Mouse (Mus musculus): ENCODE measurements around the gene Akap5. TPM values are rescaled to one million over a fixed set of nuclear protein-coding genes. Genes with fewer than 3 reads are reported as not detected.
A peak's percentile ranks its signal among the peaks of the same experiment; 100 is the strongest.

Akap5 gene
- polyA plus RNA-seq, 1 experiment from 2014 or later: 0.25 TPM

GRCm38 (mm10) chr12:76311227-76311626 is 13.5 kb upstream of the Akap5 start:
- Histone ChIP-seq H3K27me3 (no peaks in the 10 kb centered on the region), H3K4me1 (replicated peaks) (peaks cover 21% of the 10 kb centered on the region), H3K4me2 (no peak overlapping the region), H3K9ac (no peak overlapping the region), H3K4me3 (replicated peaks) (no peak overlapping the region), H3K27ac (replicated peaks) (no peak overlapping the region), H3K36me3 (replicated peaks) (peaks cover 86% of the 10 kb centered on the region), H3K9me3 (replicated peaks) (no peaks in the 10 kb centered on the region)
- WGBS (ENCODE audit: insufficient replicate concordance): 78% methylated on average over 9 of the region's 9 CpGs
- ATAC-seq (ENCODE audit: insufficient read depth): peak; percentile 53; the same call in 1 of the 2 replicates

- peaks cover 85% of the 10 kb centered on the region for H3K36me3 ChIP-seq (replicated peaks)
- no peaks in the 10 kb centered on the region for H3K27me3 ChIP-seq
- H3K27ac ChIP-seq (replicated peaks): no peak overlapping the region
- ATAC-seq (ENCODE audit: insufficient read depth): no peak
- 85% methylated on average over 8 of the region's 8 CpGs for WGBS (ENCODE audit: insufficient replicate concordance)
- H3K4me2 ChIP-seq: no peak overlapping the region
- no peaks in the 10 kb centered on the region for H3K9me3 ChIP-seq (replicated peaks)
- H3K4me3 ChIP-seq (replicated peaks): no peak overlapping the region
- peaks cover 21% of the 10 kb centered on the region for H3K4me1 ChIP-seq (replicated peaks)
- no peak overlapping the region for H3K9ac ChIP-seq
Measured at GRCm38 (mm10) chr12:76311951-76312350, 12.7 kb upstream of the Akap5 start.

- peak; percentile 90 for ATAC-seq (ENCODE audit: insufficient read depth)
- Histone ChIP-seq H3K9me3 (replicated peaks) (no peaks in the 10 kb centered on the region), H3K27me3 (no peaks in the 10 kb centered on the region), H3K27ac (replicated peaks) (peak overlapping the region; percentile 82), H3K4me1 (replicated peaks) (peaks cover 28% of the 10 kb centered on the region), H3K4me2 (peak overlapping the region; percentile 58), H3K4me3 (replicated peaks) (no peak overlapping the region; the same call in 1 of the 2 replicates), H3K36me3 (replicated peaks) (peaks cover 63% of the 10 kb centered on the region), H3K9ac (no peak overlapping the region)
- 3% methylated on average over 9 of the region's 9 CpGs for WGBS (ENCODE audit: insufficient replicate concordance)
Measured at GRCm38 (mm10) chr12:76318282-76319212, 6.1 kb upstream of the Akap5 start.

GRCm38 (mm10) chr12:76326437-76327220 is 1.9 kb downstream of the Akap5 start:
- WGBS (ENCODE audit: insufficient replicate concordance): 84% methylated on average over 23 of the region's 23 CpGs
- H3K27ac ChIP-seq (replicated peaks): no peak overlapping the region
- no peak for ATAC-seq (ENCODE audit: insufficient read depth)
- no peak overlapping the region for H3K4me2 ChIP-seq
- H3K4me3 ChIP-seq (replicated peaks): no peak overlapping the region
- H3K9ac ChIP-seq: no peak overlapping the region
- H3K27me3 ChIP-seq: peaks cover 15% of the 10 kb centered on the region
- peaks cover 12% of the 10 kb centered on the region for H3K4me1 ChIP-seq (replicated peaks)
- no peaks in the 10 kb centered on the region for H3K9me3 ChIP-seq (replicated peaks)
- no peaks in the 10 kb centered on the region for H3K36me3 ChIP-seq (replicated peaks)

GRCm38 (mm10) chr12:76328567-76329354 is 4.1 kb downstream of the Akap5 start:
- peak overlapping the region; percentile 33; the same call in 1 of the 2 replicates for H3K27ac ChIP-seq (replicated peaks)
- no peak overlapping the region for H3K4me3 ChIP-seq (replicated peaks)
- H3K27me3 ChIP-seq: peaks cover 15% of the 10 kb centered on the region
- H3K9me3 ChIP-seq (replicated peaks): no peaks in the 10 kb centered on the region
- H3K4me1 ChIP-seq (replicated peaks): peaks cover 12% of the 10 kb centered on the region
- H3K9ac ChIP-seq: no peak overlapping the region
- ATAC-seq (ENCODE audit: insufficient read depth): no peak
- WGBS (ENCODE audit: insufficient replicate concordance): 58% methylated on average over 6 of the region's 6 CpGs
- no peak overlapping the region for H3K4me2 ChIP-seq
- H3K36me3 ChIP-seq (replicated peaks): no peaks in the 10 kb centered on the region

- no peaks in the 10 kb centered on the region for H3K4me1 ChIP-seq (replicated peaks)
- 47% methylated on average over 5 of the region's 5 CpGs for WGBS (ENCODE audit: insufficient replicate concordance)
Measured at GRCm38 (mm10) chr12:76333688-76334087, 9.0 kb downstream of the Akap5 start.

GRCm38 (mm10) chr12:76335641-76336040 is 10.9 kb downstream of the Akap5 start:
- Histone ChIP-seq H3K27me3 (no peaks in the 10 kb centered on the region), H3K4me2 (no peak overlapping the region), H3K36me3 (replicated peaks) (no peaks in the 10 kb centered on the region), H3K9ac (no peak overlapping the region), H3K9me3 (replicated peaks) (no peaks in the 10 kb centered on the region), H3K27ac (replicated peaks) (no peak overlapping the region), H3K4me3 (replicated peaks) (no peak overlapping the region), H3K4me1 (replicated peaks) (no peaks in the 10 kb centered on the region)
- ATAC-seq (ENCODE audit: insufficient read depth): no peak
- WGBS (ENCODE audit: insufficient replicate concordance): 73% methylated on average over 5 of the region's 5 CpGs

More at GRCm38 (mm10) chr12:76333688-76334087, 9.0 kb downstream of the Akap5 start:
- no peak overlapping the region for H3K4me3 ChIP-seq (replicated peaks)
- H3K9me3 ChIP-seq (replicated peaks): no peaks in the 10 kb centered on the region
- no peaks in the 10 kb centered on the region for H3K36me3 ChIP-seq (replicated peaks)
- ATAC-seq (ENCODE audit: insufficient read depth): no peak
- no peak overlapping the region for H3K27ac ChIP-seq (replicated peaks)
- no peaks in the 10 kb centered on the region for H3K27me3 ChIP-seq
- no peak overlapping the region for H3K9ac ChIP-seq
- no peak overlapping the region for H3K4me2 ChIP-seq

GRCm38 (mm10) chr12:76336111-76336965 is 11.6 kb downstream of the Akap5 start:
- Histone ChIP-seq H3K36me3 (replicated peaks) (no peaks in the 10 kb centered on the region), H3K9ac (no peak overlapping the region), H3K27me3 (no peaks in the 10 kb centered on the region), H3K9me3 (replicated peaks) (no peaks in the 10 kb centered on the region), H3K4me3 (replicated peaks) (no peak overlapping the region), H3K4me2 (no peak overlapping the region), H3K4me1 (replicated peaks) (no peaks in the 10 kb centered on the region), H3K27ac (replicated peaks) (no peak overlapping the region)
- no peak for ATAC-seq (ENCODE audit: insufficient read depth)
- WGBS (ENCODE audit: insufficient replicate concordance): 67% methylated on average over 17 of the region's 17 CpGs

- no peak for ATAC-seq (ENCODE audit: insufficient read depth)
- no peak overlapping the region for H3K9ac ChIP-seq
- H3K4me2 ChIP-seq: no peak overlapping the region
- no peaks in the 10 kb centered on the region for H3K27me3 ChIP-seq
- H3K27ac ChIP-seq (replicated peaks): no peak overlapping the region
- 4% methylated on average over 4 of the region's 4 CpGs for WGBS (ENCODE audit: insufficient replicate concordance)
- peaks cover 5% of the 10 kb centered on the region for H3K4me1 ChIP-seq (replicated peaks)
- H3K36me3 ChIP-seq (replicated peaks): 0 out of 2 replicates have a peak, but pooled peaks cover 3% of the 10 kb centered on the region
- H3K9me3 ChIP-seq (replicated peaks): no peaks in the 10 kb centered on the region
- no peak overlapping the region for H3K4me3 ChIP-seq (replicated peaks)
Measured at GRCm38 (mm10) chr12:76341080-76341479, 16.4 kb downstream of the Akap5 start.
